Mouse (Mus musculus) megakaryocyte, embryonic 14.5 days (primary cell): ENCODE results near the gene Olfr99.
"Not testable (repeated sequence)": the region's sequence is repeated elsewhere in the genome, so short reads cannot be mapped to it uniquely, and the experiment has no call there.

Source experiments
- FLI1 ChIP-seq: IDR thresholded peaks from 2 replicates; pipeline ENCODE4 v1.6.1; 2012; ENCODE audit warnings: low read length, inconsistent platforms, mixed read lengths
- GATA1 ChIP-seq: IDR thresholded peaks from 3 replicates; pipeline ENCODE4 v1.6.1; 2012; ENCODE audit warnings: mixed read lengths, low read length, inconsistent platforms, borderline replicate concordance

- not testable (repeated sequence) for TF ChIP-seq FLI1, GATA1
These were observed 46.0 kb downstream of the Olfr99 start, which contains the start of gene Olfr97 for GRCm38 (mm10) chr17:37237230-37237629.
